Mouse (Mus musculus) forebrain, embryonic 12.5 days (tissue): ENCODE data around the gene Tef. TPM values are rescaled to one million over a fixed set of nuclear protein-coding genes. Genes with fewer than 3 reads are reported as not detected.

Experiments used
- ATAC-seq: fragments of 200-750 bp; cut with Nextera tagmentation; 2 replicates; pipeline ENCODE4 v1.8.0; 2017; ENCODE audit warnings: moderate TSS enrichment; ENCODE audit not compliant: low FRiP score
- H3K27ac ChIP-seq: fragments of 300-500 bp; sonication (generic); 2 replicates; pipeline ENCODE4 v1.5.1; 2016; ENCODE audit warnings: mild to moderate bottlenecking
- H3K27me3 ChIP-seq: fragments of 300-500 bp; sonication (generic); 2 replicates; pipeline ENCODE4 v1.6.1; 2016; ENCODE audit warnings: mild to moderate bottlenecking
- H3K36me3 ChIP-seq: fragments of 300-500 bp; sonication (generic); replicated peaks from 2 replicates; pipeline ENCODE4 v1.6.1; 2016; ENCODE audit warnings: mild to moderate bottlenecking
- H3K4me1 ChIP-seq: fragments of 300-500 bp; sonication (generic); 2 replicates; pipeline ENCODE4 v1.6.1; 2016
- H3K4me2 ChIP-seq: fragments of 300-500 bp; sonication (generic); 2 replicates; pipeline ENCODE4 v1.6.1; 2016; ENCODE audit warnings: mild to moderate bottlenecking, moderate library complexity
- H3K4me3 ChIP-seq: fragments of 300-500 bp; sonication (generic); replicated peaks from 2 replicates; pipeline ENCODE4 v1.5.1; 2016; ENCODE audit warnings: mild to moderate bottlenecking
- H3K9ac ChIP-seq: fragments of 300-500 bp; sonication (generic); 2 replicates; pipeline ENCODE4 v1.6.1; 2016; ENCODE audit warnings: mild to moderate bottlenecking
- H3K9me3 ChIP-seq: fragments of 300-500 bp; sonication (generic); 2 replicates; pipeline ENCODE4 v1.6.1; 2016
- WGBS: fragments of 180-500 bp; shearing (Covaris S2); methylation state at CpG from one replicate; pipeline ENCODE4 v1.1.7; 2016; 5-methylcytosine and 5-hydroxymethylcytosine counted together
- polyA plus RNA-seq: library from polyadenylated mRNA; unstranded; fragments of >200 nt; fragmentation: Nextera tagmentation; extraction: Ambion mirVana; gene quantifications from 2 replicates; pipeline ENCODE4 v1.2.1, GENCODE M21; 2016

The Tef gene
- polyA plus RNA-seq, 1 experiment from 2014 or later: 25.8 TPM

- H3K27ac ChIP-seq: no peak overlapping the region
- no peak overlapping the region for H3K4me3 ChIP-seq
- ATAC-seq: no peak
- H3K9me3 ChIP-seq: no peaks in the 10 kb centered on the region
- H3K9ac ChIP-seq: no peak overlapping the region
- peaks cover 40% of the 10 kb centered on the region for H3K36me3 ChIP-seq
- H3K4me1 ChIP-seq: no peaks in the 10 kb centered on the region
- no peaks in the 10 kb centered on the region for H3K27me3 ChIP-seq
- H3K4me2 ChIP-seq: no peak overlapping the region
- 93% methylated on average over 9 of the region's 9 CpGs for WGBS
Observed at GRCm38 (mm10) chr15:81846755-81847154, 44.5 kb downstream of the Tef start.

GRCm38 (mm10) chr15:81847161-81847560, 44.9 kb downstream of the Tef start:
- H3K27ac ChIP-seq: no peak overlapping the region
- no peaks in the 10 kb centered on the region for H3K27me3 ChIP-seq
- WGBS: 95% methylated on average over 4 of the region's 4 CpGs
- no peak overlapping the region for H3K4me2 ChIP-seq
- H3K9me3 ChIP-seq: no peaks in the 10 kb centered on the region
- no peak overlapping the region for H3K4me3 ChIP-seq
- ATAC-seq: no peak
- no peak overlapping the region for H3K9ac ChIP-seq
- H3K36me3 ChIP-seq: peaks cover 44% of the 10 kb centered on the region
- H3K4me1 ChIP-seq: no peaks in the 10 kb centered on the region

GRCm38 (mm10) chr15:81847861-81848260, 45.6 kb downstream of the Tef start:
- Histone ChIP-seq H3K27ac (no peak overlapping the region), H3K9me3 (no peaks in the 10 kb centered on the region), H3K9ac (no peak overlapping the region), H3K27me3 (no peaks in the 10 kb centered on the region), H3K4me2 (no peak overlapping the region), H3K4me3 (no peak overlapping the region), H3K36me3 (peaks cover 51% of the 10 kb centered on the region), H3K4me1 (no peaks in the 10 kb centered on the region)
- no peak for ATAC-seq
- WGBS: 87% methylated on average over 5 of the region's 5 CpGs

GRCm38 (mm10) chr15:81848301-81848700, 46.1 kb downstream of the Tef start:
- Histone ChIP-seq H3K36me3 (peaks cover 52% of the 10 kb centered on the region), H3K27me3 (no peaks in the 10 kb centered on the region), H3K4me1 (no peaks in the 10 kb centered on the region), H3K4me3 (no peak overlapping the region), H3K4me2 (no peak overlapping the region), H3K9me3 (no peaks in the 10 kb centered on the region), H3K9ac (no peak overlapping the region), H3K27ac (no peak overlapping the region)
- no peak for ATAC-seq
- WGBS: 38% methylated on average over 7 of the region's 7 CpGs

DNA sequence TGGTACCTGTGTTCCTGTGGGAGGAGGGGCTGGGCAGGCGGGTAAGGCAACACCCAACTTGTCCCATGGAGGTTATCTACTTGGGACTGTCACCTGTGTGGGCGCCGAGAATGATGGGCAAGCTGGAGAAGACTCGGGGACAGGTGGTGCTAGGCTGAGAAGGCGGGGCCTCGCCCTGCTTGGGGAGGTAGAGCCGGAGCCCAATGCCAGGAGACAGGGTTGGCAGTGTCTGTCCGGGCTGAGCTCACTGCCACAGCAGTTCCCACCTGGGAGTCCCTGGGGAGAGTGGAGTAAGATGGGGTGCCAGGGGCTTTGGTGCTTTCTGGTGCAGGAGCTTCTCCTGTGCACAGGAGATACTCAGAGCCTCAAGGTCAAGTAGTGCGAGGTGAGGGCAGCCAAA, 46.9 kb downstream of the Tef start:
- 85% methylated on average over 9 of the region's 9 CpGs for WGBS
- H3K27ac ChIP-seq: no peak overlapping the region
- H3K9ac ChIP-seq: no peak overlapping the region
- no peak overlapping the region for H3K4me3 ChIP-seq
- no peaks in the 10 kb centered on the region for H3K9me3 ChIP-seq
- H3K4me2 ChIP-seq: no peak overlapping the region
- H3K36me3 ChIP-seq: peaks cover 56% of the 10 kb centered on the region
- no peaks in the 10 kb centered on the region for H3K4me1 ChIP-seq
- H3K27me3 ChIP-seq: no peaks in the 10 kb centered on the region
- no peak for ATAC-seq

- H3K4me2 ChIP-seq: no peak overlapping the region
- ATAC-seq: no peak
- no peak overlapping the region for H3K4me3 ChIP-seq
- 88% methylated on average over 14 of the region's 14 CpGs for WGBS
- H3K27ac ChIP-seq: no peak overlapping the region
- H3K4me1 ChIP-seq: peaks cover 6% of the 10 kb centered on the region
- H3K9me3 ChIP-seq: no peaks in the 10 kb centered on the region
- no peak overlapping the region for H3K9ac ChIP-seq
- no peaks in the 10 kb centered on the region for H3K27me3 ChIP-seq
- H3K36me3 ChIP-seq: peaks cover 56% of the 10 kb centered on the region
Observed at GRCm38 (mm10) chr15:81850718-81851117, 48.5 kb downstream of the Tef start.

GRCm38 (mm10) chr15:81851375-81851774, 49.2 kb downstream of the Tef start:
- H3K4me2 ChIP-seq: no peak overlapping the region
- H3K27ac ChIP-seq: no peak overlapping the region
- H3K4me1 ChIP-seq: peaks cover 9% of the 10 kb centered on the region
- H3K27me3 ChIP-seq: no peaks in the 10 kb centered on the region
- H3K9me3 ChIP-seq: no peaks in the 10 kb centered on the region
- H3K9ac ChIP-seq: no peak overlapping the region
- H3K4me3 ChIP-seq: no peak overlapping the region
- H3K36me3 ChIP-seq: peaks cover 56% of the 10 kb centered on the region
- 96% methylated on average over 15 of the region's 15 CpGs for WGBS
- ATAC-seq: no peak

DNA sequence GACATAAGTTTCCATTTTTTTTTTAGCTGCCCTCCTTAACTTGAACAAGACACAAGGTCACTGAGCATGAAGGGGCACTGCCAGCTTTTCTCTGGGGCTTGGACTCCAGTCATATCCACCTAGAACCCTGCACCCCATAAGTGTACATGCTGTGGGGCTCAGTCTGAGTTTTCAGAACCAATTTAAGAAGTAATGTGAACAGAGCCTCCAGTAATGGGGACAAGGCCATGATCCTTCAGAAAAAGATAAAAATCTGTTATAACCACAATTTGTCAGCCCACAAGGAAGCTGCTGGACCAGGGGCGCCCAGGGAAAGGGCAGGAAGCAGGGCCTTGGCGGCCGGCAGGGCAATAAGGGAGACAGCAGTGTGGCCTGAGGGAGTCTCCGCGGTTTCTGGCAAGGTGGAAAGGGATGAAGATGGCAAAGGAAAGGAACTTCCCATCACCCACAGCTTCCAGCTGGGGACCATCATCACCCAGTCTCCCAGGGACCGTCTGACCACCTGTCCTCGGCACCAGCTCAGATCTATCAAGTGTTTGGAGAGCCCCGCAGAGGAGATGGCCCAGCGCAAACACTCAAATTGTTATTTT, 50.3 kb downstream of the Tef start:
- peaks cover 17% of the 10 kb centered on the region for H3K4me1 ChIP-seq
- H3K27me3 ChIP-seq: no peaks in the 10 kb centered on the region
- H3K27ac ChIP-seq: no peak overlapping the region
- H3K4me2 ChIP-seq: no peak overlapping the region
- no peaks in the 10 kb centered on the region for H3K9me3 ChIP-seq
- no peak overlapping the region for H3K9ac ChIP-seq
- no peak for ATAC-seq
- no peak overlapping the region for H3K4me3 ChIP-seq
- H3K36me3 ChIP-seq: peaks cover 52% of the 10 kb centered on the region
- 91% methylated on average over 9 of the region's 9 CpGs for WGBS

DNA sequence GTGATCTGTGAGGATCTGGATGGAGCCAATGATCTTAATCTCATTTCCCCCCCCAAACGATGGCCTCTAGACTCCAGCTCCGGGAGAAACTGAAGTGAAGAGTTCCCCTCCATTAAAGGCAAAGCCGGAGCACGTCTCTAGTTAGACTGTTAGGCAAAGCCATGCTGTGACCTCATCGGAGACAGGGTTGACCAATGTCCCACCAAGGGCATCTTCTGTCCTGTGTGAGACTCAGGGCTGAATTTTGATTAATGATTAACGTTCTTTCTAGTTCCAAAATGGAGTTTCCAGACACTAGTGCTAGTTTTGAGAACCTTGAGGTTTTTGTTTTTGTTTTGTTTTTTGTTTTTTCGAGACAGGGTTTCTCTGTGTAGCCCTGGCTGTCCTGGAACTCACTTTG, 50.9 kb downstream of the Tef start:
- Histone ChIP-seq H3K27ac (no peak overlapping the region), H3K4me2 (no peak overlapping the region), H3K9ac (no peak overlapping the region), H3K9me3 (no peaks in the 10 kb centered on the region), H3K4me1 (peaks cover 17% of the 10 kb centered on the region), H3K27me3 (no peaks in the 10 kb centered on the region), H3K36me3 (peaks cover 46% of the 10 kb centered on the region), H3K4me3 (no peak overlapping the region)
- no peak for ATAC-seq
- 92% methylated on average over 7 of the region's 7 CpGs for WGBS

DNA sequence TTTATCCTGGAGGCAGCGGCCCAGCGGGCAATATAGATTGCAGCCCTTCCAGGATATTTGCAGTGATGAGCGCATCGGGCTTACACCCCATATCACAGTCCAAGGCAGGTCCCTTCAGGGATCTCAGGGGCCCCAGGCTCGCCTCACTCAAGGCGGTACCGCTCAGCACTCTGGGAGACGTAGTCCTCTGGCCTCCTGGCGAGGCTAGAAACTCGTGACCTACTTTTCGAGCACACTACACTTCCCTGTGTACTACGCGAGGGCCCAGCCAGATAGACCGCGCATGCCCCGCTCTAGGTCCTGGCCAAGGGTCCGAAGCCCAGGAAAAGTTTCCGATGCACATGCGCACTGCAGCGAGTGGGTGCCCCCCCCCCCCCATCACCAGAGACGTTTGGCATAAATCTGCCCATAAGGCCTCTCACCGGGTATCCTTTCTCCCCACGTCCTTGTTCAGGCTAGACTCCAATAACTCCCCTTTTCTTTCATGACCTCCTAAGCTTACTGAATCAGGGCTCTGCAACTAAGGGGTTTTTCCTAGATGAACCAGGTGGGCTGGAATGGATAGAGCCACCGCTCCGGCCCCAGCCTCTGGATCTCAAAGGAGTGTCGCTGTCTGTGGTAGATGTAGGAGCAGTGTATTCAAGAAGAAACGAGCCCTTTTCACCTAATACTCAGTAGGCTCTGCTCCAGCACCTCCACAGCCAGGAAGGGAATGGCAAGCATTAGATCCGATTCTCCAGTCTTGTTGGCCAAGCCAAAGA, 54.0 kb downstream of the Tef start:
- no peaks in the 10 kb centered on the region for H3K27me3 ChIP-seq
- peak overlapping the region; percentile 89 for H3K27ac ChIP-seq
- peaks cover 30% of the 10 kb centered on the region for H3K4me1 ChIP-seq
- peak overlapping the region; percentile 86 for H3K4me3 ChIP-seq
- peaks cover 22% of the 10 kb centered on the region for H3K36me3 ChIP-seq
- peak overlapping the region; percentile 96 for H3K4me2 ChIP-seq
- H3K9ac ChIP-seq: peak overlapping the region; percentile 88
- under 1% methylated on average over 28 of the region's 28 CpGs for WGBS
- peak; percentile 90 for ATAC-seq
- H3K9me3 ChIP-seq: no peaks in the 10 kb centered on the region

DNA sequence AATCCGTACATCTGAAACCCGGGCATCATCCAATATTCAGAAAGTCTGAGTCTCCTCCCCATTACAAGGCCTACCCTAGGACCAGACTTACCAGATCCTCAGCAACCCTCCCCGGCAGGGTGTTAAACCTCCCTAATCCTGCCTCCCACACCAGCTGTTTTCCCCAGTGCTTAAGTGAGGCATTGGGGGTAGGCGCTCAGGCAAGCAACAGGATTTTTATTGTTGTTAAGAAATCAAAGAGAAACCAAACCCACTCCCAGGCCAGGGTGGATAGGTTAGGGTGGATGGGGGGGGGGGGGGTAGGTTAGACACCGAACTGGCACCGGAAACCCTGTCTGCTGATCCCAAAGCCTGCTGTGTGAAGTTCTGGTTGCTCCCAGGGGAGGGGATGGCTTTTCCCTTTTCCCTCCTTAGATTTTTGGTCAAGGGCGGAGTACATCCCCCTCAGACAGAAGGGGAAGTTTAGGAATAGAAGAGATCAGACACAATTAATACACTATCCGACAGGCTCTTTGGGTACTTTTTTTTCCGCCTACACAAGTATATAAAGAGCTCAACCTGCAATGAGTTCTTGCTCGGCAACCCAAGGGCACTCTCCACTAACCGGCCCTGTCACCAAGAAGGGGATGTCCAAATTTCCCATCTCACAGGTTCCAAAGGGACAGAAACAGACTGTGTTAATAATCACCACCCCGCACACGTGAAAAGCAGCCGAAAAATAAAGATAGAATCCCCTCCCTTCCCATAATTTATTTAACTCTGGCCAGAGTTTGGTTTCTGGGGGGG, 54.9 kb downstream of the Tef start:
- H3K4me3 ChIP-seq: peak overlapping the region; percentile 86
- ATAC-seq: no peak
- peak overlapping the region; percentile 96 for H3K4me2 ChIP-seq
- peak overlapping the region; percentile 88 for H3K9ac ChIP-seq
- H3K27ac ChIP-seq: peak overlapping the region; percentile 89
- peaks cover 13% of the 10 kb centered on the region; the same call in 1 of the 2 replicates for H3K36me3 ChIP-seq
- no peaks in the 10 kb centered on the region for H3K9me3 ChIP-seq
- 0% methylated on average over 14 of the region's 14 CpGs for WGBS
- H3K27me3 ChIP-seq: no peaks in the 10 kb centered on the region
- peaks cover 30% of the 10 kb centered on the region for H3K4me1 ChIP-seq

GRCm38 (mm10) chr15:81857724-81858116, 55.5 kb downstream of the Tef start:
- peak overlapping the region; percentile 89 for H3K27ac ChIP-seq
- H3K36me3 ChIP-seq: peaks cover 7% of the 10 kb centered on the region; the same call in 1 of the 2 replicates
- H3K27me3 ChIP-seq: no peaks in the 10 kb centered on the region
- peak overlapping the region; percentile 86 for H3K4me3 ChIP-seq
- peak overlapping the region; percentile 88 for H3K9ac ChIP-seq
- peaks cover 30% of the 10 kb centered on the region for H3K4me1 ChIP-seq
- peak overlapping the region; percentile 96 for H3K4me2 ChIP-seq
- H3K9me3 ChIP-seq: no peaks in the 10 kb centered on the region
- peak; percentile 27 for ATAC-seq
- under 1% methylated on average over 33 of the region's 33 CpGs for WGBS
